Mouse (Mus musculus) stomach, postnatal 0 days (tissue): ENCODE data around the gene Cntnap1.

Source experiments
- CTCF ChIP-seq: IDR thresholded peaks from 2 replicates; pipeline ENCODE4 v1.5.1; 2016; ENCODE audit warnings: antibody characterized with exemption, low read depth, mild to moderate bottlenecking, moderate library complexity
- EP300 ChIP-seq: optimal IDR thresholded peaks from 2 replicates; pipeline ENCODE3; 2016; ENCODE audit warnings: antibody characterized with exemption

DNA sequence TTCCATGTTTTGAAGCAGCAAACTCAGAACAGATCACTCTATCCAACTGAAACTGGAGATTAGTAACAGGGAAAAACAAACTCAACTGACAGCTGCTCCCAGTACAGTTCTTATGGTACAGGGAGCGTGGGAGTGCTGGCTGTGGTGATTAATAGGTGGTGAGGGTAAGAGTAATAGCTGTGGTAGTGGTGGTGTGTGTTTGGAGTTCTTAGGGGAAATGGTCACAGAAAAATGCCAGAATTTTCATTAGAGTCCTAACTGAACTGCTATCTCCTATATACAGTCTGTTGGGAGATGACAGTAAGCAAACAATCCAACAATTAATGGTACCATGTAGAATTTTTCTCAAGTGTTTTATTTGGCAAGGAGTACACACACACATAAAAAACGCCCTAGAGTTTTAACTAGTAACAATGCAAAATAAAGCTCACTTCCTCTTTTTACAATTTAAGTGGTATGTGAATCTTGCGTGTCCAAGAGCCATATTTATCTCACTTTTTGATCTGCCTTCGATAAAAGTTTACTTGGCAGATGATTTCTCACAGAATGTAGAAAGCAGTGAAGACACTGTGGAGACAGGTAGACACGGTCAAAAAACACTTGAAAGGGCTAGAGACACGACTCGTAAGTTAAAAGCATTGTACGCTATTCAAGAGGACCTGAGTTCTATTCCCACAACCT is 51.1 kb downstream of the Cntnap1 start:
- no peak for TF ChIP-seq CTCF
- no peak for TF ChIP-seq EP300
